Mouse (Mus musculus) C2C12 (cell line): Measurements from ENCODE around the gene 1700029I15Rik.

ENCODE experiments used
- CTCF ChIP-seq: IDR thresholded peaks from one replicate; pipeline ENCODE4 v1.5.1; 2011; ENCODE audit not compliant: control insufficient read depth, insufficient read depth, insufficient read length
- FOSL1 ChIP-seq: IDR thresholded peaks from one replicate; pipeline ENCODE4 v1.8.0; 2011; ENCODE audit warnings: mild to moderate bottlenecking, low read length; ENCODE audit not compliant: poor library complexity, insufficient read depth, severe bottlenecking
- MAX ChIP-seq: IDR thresholded peaks from one replicate; pipeline ENCODE4 v1.6.1; 2011; ENCODE audit warnings: mild to moderate bottlenecking, control low read depth
- MYOD1 ChIP-seq: IDR thresholded peaks from one replicate; pipeline ENCODE4 v1.6.1; 2011; ENCODE audit warnings: low read depth; ENCODE audit not compliant: control insufficient read depth, insufficient read length
- MYOG ChIP-seq: IDR thresholded peaks from one replicate; pipeline ENCODE4 v1.6.1; 2011; ENCODE audit not compliant: control insufficient read depth, insufficient read length; ENCODE audit errors: extremely low read depth

GRCm38 (mm10) chr2:92389645-92390044, 7.3 kb downstream of the 1700029I15Rik start:
- TF ChIP-seq CTCF (no peak), FOSL1 (no peak), MYOG (no peak), MYOD1 (no peak), MAX (no peak)
